ENCODE assay signal across 9 mouse cellular contexts in genomic region chr13:92733252-92733651, GRCm38 (mm10).
DNase-seq lines count a peak whose midpoint lies in the region; ATAC-seq and TF ChIP-seq lines count a peak whose summit lies in the region.
"Had no signal": no experiment of that assay in that cellular context is flagged by ENCODE, and none has a peak within 500 bp of the region (broad histone marks: within the 10 kb centered on the region; RNA-seq: fewer than 3 reads in every experiment).

No protein-coding gene starts in this region.

- H3K4me3 ChIP-seq in left cerebral cortex, adult 2 months = no peak overlapping the region
- H3K4me3 ChIP-seq in embryonic facial prominence, embryonic 10.5 days = no peak overlapping the region
- no peak overlapping the region for H3K4me3 ChIP-seq in hindbrain, postnatal 0 days (ENCODE audit: low read length)
- H3K4me3 ChIP-seq in liver, embryonic 12.5 days = no peak overlapping the region
- H3K4me3 ChIP-seq: erythroblast, embryonic 14.5 days had no signal

- H3K27ac ChIP-seq in left cerebral cortex, adult 2 months = no peak overlapping the region
- H3K27ac ChIP-seq in embryonic facial prominence, embryonic 10.5 days (replicated peaks) = no peak overlapping the region
- peak overlapping the region; percentile 28; the same call in 1 of the 2 replicates for H3K27ac ChIP-seq in hindbrain, postnatal 0 days
- no peak overlapping the region for H3K27ac ChIP-seq in liver, embryonic 12.5 days

- peak; percentile 57 for ATAC-seq in hindbrain, postnatal 0 days
- peak; percentile 60; the same call in 1 of the 2 replicates for ATAC-seq in liver, embryonic 12.5 days

- no peaks in the 10 kb centered on the region for H3K36me3 ChIP-seq in embryonic facial prominence, embryonic 10.5 days (replicated peaks)
- H3K36me3 ChIP-seq in hindbrain, postnatal 0 days (ENCODE audit: insufficient read depth, low read length) = no peaks in the 10 kb centered on the region
- H3K36me3 ChIP-seq in liver, embryonic 12.5 days = no peaks in the 10 kb centered on the region

- 45% methylated on average over 9 of the region's 9 CpGs for WGBS in embryonic facial prominence, embryonic 10.5 days
- 24% methylated on average over 9 of the region's 9 CpGs for WGBS in hindbrain, postnatal 0 days
- WGBS in liver, embryonic 12.5 days (ENCODE audit: insufficient replicate concordance) = 27% methylated on average over 9 of the region's 9 CpGs

- H3K4me2 ChIP-seq in hindbrain, postnatal 0 days (ENCODE audit: low read depth, low read length) = no peak overlapping the region
- peak overlapping the region; percentile 40 for H3K4me2 ChIP-seq in liver, embryonic 12.5 days

- TF ChIP-seq CTCF in left cerebral cortex, adult 2 months (IDR thresholded peaks at IDR 0.05) = peak; percentile 52
- TF ChIP-seq CTCF in hindbrain, postnatal 0 days (IDR thresholded peaks at IDR 0.05; ENCODE audit: low read depth) = peak; percentile 58

- intact Hi-C loops in left cerebral cortex, adult 2 months (cut with DNase I) = no loop called here

- H3K4me1 ChIP-seq in embryonic facial prominence, embryonic 10.5 days = peaks cover 7% of the 10 kb centered on the region
- peaks cover 6% of the 10 kb centered on the region; the same call in 1 of the 2 replicates for H3K4me1 ChIP-seq in hindbrain, postnatal 0 days (ENCODE audit: insufficient read depth, low read length)
- H3K4me1 ChIP-seq in liver, embryonic 12.5 days = peaks cover 9% of the 10 kb centered on the region; the same call in 1 of the 2 replicates

- H3K9me3 ChIP-seq in embryonic facial prominence, embryonic 10.5 days = no peaks in the 10 kb centered on the region
- H3K9me3 ChIP-seq in hindbrain, postnatal 0 days (ENCODE audit: low read length) = no peaks in the 10 kb centered on the region
- H3K9me3 ChIP-seq in liver, embryonic 12.5 days (replicated peaks) = no peaks in the 10 kb centered on the region

- peak; percentile 40 to 52 for DNase-seq in left cerebral cortex, adult 2 months (ENCODE audit: extremely low spot score in 1 of 2, low spot score in 2 of 2)
- DNase-seq in left cerebral cortex, adult 11 months (ENCODE audit: low spot score) = no peak
- peak; percentile 73 for DNase-seq in adrenal gland, postnatal 25 days
- peak; percentile 67 for DNase-seq in embryonic facial prominence, embryonic 10.5 days (ENCODE audit: low spot score)
- peak; percentile 76 for DNase-seq in hindbrain, postnatal 0 days (ENCODE audit: low spot score)
- peak; percentile 57 for DNase-seq in neural tube, embryonic 10.5 days (ENCODE audit: extremely low spot score, low spot score)
- DNase-seq in thymus, postnatal 14 days = peak; percentile 91

- H3K9ac ChIP-seq in hindbrain, postnatal 0 days (replicated peaks; ENCODE audit: low read length) = no peak overlapping the region
- H3K9ac ChIP-seq in liver, embryonic 12.5 days = no peak overlapping the region

- H3K27me3 ChIP-seq in embryonic facial prominence, embryonic 10.5 days (replicated peaks; ENCODE audit: low read depth, poor library complexity, severe bottlenecking) = no peaks in the 10 kb centered on the region
- H3K27me3 ChIP-seq in hindbrain, postnatal 0 days (ENCODE audit: insufficient read depth, low read length) = no peaks in the 10 kb centered on the region
- peaks cover 8% of the 10 kb centered on the region; the same call in 1 of the 2 replicates for H3K27me3 ChIP-seq in liver, embryonic 12.5 days (replicated peaks)
